Mouse (Mus musculus): ENCODE measurements around the gene Fry. TPM values are rescaled to one million over a fixed set of nuclear protein-coding genes. Genes with fewer than 3 reads are reported as not detected.
A peak's percentile ranks its signal among the peaks of the same experiment; 100 is the strongest.

Fry gene
- total RNA-seq, 2 experiments from 2014 or later: 73.5 to 85.7 TPM

DNA sequence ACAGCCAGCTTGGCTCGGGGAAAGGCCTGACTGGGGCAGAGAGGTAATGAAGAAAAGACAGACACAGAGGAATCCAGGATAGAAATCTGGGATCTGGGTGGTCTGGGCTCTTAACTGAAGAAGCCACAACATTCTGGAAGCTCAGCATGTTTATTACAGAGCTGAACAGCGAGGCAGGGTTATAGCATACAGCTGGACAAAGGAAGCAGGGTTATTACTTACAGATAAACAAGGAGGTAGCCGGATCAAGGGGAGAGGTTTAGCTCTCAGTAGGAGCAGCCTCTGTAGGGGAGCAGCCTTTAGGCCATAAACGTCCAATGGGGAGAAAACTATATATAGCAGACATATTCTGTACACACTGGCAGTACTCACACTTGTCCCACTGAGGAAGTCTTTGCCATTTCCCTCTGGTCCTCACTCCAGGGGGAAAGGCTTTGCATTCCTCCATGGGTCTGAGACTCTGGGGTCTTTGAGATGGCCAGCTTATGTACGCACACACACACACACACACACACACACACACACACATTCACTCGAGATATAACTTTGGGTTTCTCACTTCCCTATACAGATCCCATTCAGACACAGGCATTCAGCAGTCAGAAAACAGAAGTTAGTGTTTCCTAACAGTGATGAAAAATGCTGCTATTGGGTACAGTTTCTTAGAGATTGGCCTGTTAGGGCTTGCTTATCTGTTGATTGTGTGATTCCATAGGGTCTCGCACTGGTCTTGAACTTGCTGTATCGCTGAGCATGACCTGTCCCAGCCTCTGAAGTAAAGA is 256.5 kb downstream of the Fry start:
- no peak for DNase-seq
- H3K4me3 ChIP-seq: no peak overlapping the region
- intact Hi-C loops (cut with DNase I): no loop called here
- no peak overlapping the region for H3K27ac ChIP-seq
- no peak for TF ChIP-seq CTCF (IDR thresholded peaks at IDR 0.05)

DNA sequence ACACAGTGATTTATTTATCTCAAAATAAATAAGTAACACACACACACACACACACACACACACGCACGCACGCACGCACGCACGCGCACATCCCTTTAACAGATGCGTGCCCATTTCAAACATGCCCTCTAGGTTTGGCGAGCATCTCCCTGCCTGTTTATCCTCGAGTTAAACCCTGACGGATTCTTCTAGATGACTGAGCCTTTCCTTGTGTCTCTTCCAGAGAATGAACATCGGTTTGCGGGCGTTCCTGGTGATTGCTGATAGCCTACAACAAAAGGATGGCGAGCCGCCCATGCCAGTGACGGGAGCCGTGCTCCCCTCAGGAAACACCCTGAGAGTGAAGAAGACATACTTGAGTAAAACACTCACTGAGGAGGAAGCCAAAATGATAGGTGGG is 260.1 kb downstream of the Fry start:
- TF ChIP-seq CTCF (IDR thresholded peaks at IDR 0.05): no peak
- intact Hi-C loops (cut with DNase I): no loop called here
- DNase-seq: no peak

DNA sequence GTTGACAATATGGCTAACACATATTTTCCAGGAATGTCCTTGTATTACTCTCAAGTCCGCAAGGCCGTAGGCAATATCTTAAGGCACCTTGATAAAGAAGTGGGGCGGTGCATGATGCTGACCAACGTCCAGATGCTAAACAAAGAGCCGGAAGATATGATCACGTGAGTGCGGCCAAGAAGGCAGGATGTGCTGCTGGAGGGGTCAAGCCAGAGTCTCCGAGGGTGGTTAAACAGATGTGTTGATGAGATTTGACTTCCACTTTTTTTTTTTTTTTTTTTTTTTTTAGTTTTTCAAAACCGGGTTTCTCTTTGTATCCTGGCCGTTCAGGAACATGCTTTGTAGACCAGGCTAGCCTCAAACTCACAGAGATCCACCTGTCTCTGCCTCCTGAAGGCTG is 262.3 kb downstream of the Fry start:
- Histone ChIP-seq H3K4me3 (no peak overlapping the region), H3K27ac (no peak overlapping the region)
- no peak for TF ChIP-seq CTCF (IDR thresholded peaks at IDR 0.05)
- no peak for DNase-seq
- intact Hi-C loops (cut with DNase I): no loop called here

More for the DNA sequence above, 260.1 kb downstream of the Fry start:
- H3K4me3 ChIP-seq: no peak overlapping the region
- no peak overlapping the region for H3K27ac ChIP-seq

DNA sequence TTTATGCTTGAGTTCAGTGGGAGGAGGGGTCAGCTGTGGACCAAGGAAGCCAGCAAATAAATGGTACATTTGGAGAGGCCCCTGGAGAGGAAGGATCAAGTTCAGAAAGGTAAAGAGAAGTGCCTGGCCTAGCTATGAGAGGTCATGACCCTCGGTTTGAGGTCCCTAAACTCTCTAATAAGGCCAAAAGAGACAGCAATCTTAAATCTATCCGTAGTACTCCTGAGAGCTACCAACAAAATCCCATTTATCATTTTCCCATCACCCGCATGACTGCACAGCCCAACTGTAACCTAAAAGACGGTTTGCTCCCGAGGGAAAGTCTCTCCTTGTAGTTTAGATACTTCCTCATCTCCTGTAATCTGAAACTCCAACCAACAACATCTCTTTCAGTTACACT is 264.0 kb downstream of the Fry start:
- TF ChIP-seq CTCF (IDR thresholded peaks at IDR 0.05): no peak
- no peak for DNase-seq
- no peak overlapping the region for H3K27ac ChIP-seq
- no peak overlapping the region for H3K4me3 ChIP-seq
- intact Hi-C loops (cut with DNase I): no loop called here

DNA sequence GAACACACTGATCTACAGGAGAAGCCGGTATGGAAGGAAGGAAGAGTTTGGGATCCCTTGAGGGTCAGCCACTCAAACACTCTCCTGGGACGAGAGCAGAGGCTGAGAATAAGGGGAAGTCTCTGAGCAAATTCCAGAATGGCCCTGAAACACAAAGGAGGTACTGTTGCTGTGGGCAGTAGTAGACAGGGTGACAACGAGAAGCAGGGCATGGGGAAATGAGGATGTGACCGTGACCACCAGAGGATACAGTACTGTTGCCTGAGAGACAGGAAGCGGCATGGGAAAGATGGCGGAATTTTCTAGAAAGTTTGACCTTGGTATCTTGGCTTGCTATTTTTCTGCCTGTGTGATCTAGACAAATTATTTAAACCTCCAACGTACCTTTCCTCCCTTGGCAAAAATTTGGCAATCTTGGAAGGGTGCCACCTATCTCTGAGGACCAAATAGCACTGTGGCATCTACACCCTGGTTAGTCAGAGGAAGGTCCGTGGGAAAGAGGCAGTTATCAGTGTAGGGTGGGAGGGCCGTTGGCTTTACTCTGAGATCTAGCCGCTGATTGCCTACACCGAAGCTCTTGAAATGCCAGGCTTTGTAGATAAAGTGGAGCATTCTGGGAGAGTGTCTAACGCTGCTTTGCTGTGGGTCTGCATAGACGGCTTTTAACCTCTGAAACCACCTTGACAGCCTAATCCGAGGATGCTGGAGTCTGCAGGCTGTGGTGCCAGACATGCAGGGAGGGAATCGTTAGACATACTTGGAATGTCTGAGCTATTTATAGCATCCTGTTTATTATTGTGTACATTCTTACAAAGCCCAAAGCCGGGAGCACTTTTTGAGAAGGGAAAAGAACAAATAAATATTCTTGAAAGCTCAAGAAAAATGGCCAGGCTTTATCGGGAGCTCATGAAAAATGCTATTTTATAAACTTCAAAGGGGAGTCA is 266.1 kb downstream of the Fry start:
- intact Hi-C loops (cut with DNase I): no loop called here
- no peak for DNase-seq
- TF ChIP-seq CTCF (IDR thresholded peaks at IDR 0.05): no peak
- H3K4me3 ChIP-seq: no peak overlapping the region
- H3K27ac ChIP-seq: 0 out of 2 replicates have a peak overlapping the region, but pooled peaks have one; percentile 24

DNA sequence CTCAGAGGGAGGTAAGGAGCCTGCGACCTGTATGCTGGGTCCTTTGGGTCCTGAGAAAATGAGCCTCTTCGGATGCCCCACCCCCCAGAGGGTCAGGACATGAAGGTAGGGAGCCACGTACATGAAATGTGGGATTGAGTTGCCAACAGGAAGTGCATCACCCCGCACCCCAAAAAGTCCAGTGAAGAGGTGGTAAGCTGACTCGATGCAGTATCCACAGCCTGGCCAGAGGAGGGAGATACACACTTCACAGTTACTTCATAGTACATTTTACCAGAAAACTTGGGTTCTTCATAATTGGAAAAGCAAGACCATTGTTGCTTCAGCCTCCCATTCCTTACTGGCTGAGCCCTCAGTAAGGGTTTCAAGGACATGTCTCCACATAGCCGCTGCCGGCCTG is 266.8 kb downstream of the Fry start:
- 0 out of 2 replicates have a peak overlapping the region, but pooled peaks have one; percentile 16 for H3K27ac ChIP-seq
- no peak overlapping the region for H3K4me3 ChIP-seq
- DNase-seq: no peak
- no peak for TF ChIP-seq CTCF (IDR thresholded peaks at IDR 0.05)
- intact Hi-C loops (cut with DNase I): no loop called here

DNA sequence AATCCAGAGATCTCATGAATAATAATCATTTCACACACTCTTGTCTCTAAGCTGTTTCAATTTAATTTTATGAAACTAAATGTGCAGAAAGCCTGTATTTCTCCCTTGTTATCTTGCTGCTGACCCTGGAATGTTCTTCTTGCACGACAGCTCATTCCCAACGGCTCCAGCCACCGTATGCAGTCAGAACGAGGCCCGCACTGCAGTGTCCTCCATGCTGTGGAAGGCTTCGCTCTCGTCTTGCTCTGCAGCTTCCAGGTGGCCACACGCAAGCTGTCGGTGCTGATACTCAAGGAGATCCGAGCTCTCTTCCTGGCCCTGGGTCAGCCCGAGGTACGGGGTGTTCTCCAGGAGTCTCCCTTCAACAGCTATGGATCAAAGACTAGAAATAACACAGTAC is 270.2 kb downstream of the Fry start:
- DNase-seq: no peak
- Histone ChIP-seq H3K27ac (no peak overlapping the region), H3K4me3 (no peak overlapping the region)
- intact Hi-C loops (cut with DNase I): no loop called here
- no peak for TF ChIP-seq CTCF (IDR thresholded peaks at IDR 0.05)

DNA sequence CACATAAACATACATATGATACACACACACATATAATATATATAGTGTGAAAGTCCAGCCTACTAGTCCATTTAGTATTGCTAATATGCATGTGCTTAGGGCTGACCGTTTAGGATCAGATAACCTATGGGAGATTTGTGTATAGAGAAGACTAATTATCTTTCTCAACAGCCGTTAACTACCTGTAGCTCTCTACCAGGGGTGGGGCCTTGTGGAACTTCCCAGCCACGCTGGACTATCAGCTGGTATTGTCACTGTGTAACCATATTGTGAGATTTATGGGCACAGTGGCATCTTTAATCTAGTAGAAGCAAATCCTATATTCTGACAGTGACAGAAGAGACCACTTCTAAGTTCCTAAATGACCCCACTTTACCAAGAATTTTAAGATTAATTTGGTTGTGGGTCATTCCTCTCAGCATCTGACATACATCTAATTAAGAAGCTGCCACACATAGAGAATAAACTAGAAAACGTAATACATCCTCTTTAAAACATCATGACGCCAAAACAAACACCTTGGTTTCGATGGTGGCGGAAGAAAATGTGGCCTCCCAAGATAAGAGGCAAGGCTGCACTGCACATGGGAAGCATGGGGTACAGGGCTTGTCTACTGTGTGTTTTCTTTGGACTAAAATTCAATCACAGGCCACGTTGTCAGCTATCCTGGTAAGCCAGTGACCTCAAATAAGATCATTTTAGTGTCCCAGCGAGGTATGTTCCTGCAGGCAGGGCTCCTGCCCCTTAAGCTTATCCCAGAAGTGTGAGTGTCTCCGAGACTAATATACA is 271.3 kb downstream of the Fry start:
- H3K4me3 ChIP-seq: no peak overlapping the region
- intact Hi-C loops (cut with DNase I): no loop called here
- TF ChIP-seq CTCF (IDR thresholded peaks at IDR 0.05): no peak
- peak overlapping the region; percentile 51 for H3K27ac ChIP-seq
- no peak for DNase-seq

DNA sequence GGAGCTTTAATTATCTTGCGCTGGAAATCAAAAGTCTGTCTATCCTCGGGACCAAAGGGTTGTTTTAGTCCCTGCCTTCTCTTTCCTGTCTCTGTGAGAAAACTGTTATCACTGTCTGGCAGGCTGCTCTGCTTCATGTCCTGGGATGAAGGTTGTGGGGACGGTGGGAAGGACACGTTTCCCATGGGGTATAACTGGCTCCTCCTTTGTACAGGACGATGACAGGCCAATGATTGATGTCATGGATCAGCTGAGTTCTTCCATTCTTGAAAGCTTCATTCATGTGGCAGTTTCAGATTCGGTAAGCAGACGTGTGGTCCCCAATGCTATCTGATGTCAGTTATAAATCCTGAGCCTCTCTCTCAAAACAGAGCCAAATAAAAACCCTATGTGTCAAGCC is 272.0 kb downstream of the Fry start:
- intact Hi-C loops (cut with DNase I): no loop called here
- TF ChIP-seq CTCF (IDR thresholded peaks at IDR 0.05): no peak
- no peak for DNase-seq
- Histone ChIP-seq H3K27ac (peak overlapping the region; percentile 51), H3K4me3 (no peak overlapping the region)

DNA sequence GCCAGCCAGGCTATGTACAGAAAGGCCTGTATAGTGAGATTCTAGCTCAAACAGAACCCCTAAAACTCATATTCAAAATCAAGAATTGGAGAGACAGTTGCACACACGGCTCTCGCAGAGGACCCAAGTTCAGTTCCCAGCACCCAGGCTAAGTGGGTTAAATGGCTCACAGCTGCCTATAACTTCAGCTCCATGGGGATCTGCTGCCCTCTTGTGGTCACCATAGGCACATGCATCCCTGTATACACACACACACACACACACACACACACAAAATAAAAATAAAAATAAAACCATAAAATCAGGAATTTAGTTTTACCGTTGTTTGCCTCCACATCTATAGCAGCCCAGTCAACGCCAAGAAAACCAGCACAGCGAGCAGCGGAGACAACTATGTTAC is 276.2 kb downstream of the Fry start:
- Histone ChIP-seq H3K4me3 (no peak overlapping the region), H3K27ac (no peak overlapping the region)
- intact Hi-C loops (cut with DNase I): no loop called here
- TF ChIP-seq CTCF (IDR thresholded peaks at IDR 0.05): peak; percentile 48
- no peak for DNase-seq

DNA sequence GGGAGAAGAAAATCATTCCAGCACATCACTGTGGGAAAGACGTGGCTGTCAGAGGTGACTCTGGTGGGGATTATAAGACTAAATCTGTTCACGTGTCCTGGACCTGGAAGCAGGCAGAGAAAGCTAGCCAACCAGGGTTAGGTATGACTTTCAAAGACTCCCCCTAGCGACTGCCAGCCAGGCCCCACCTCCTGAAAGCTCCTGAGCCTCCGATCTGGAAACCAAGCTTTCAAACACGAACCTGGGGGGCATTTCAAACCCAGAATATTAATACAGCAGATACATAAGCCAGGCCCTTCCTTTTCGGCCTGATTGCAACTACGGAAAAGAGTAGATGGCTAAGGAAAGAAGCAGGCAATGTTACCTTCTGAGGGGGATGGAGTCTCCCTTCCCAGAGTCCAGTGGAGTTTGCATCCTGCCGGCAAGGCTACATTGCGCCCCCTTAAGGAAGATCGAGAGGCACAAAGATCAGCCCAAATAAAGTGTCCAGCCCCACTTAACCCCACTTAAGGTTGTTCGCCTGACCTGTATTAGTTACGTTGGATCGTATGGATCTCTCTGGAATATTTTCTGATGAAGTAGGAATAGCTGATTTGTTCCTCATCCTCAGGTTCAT is 284.5 kb downstream of the Fry start:
- Histone ChIP-seq H3K27ac (no peak overlapping the region), H3K4me3 (no peak overlapping the region)
- TF ChIP-seq CTCF (IDR thresholded peaks at IDR 0.05): 0 out of 2 replicates have a peak, but pooled peaks have one; percentile 21
- intact Hi-C loops (cut with DNase I): loop anchor here (5.0 kb wide), 1 partner anchor 171 kb away; no protein-coding TSS in a partner anchor
- no peak for DNase-seq

DNA sequence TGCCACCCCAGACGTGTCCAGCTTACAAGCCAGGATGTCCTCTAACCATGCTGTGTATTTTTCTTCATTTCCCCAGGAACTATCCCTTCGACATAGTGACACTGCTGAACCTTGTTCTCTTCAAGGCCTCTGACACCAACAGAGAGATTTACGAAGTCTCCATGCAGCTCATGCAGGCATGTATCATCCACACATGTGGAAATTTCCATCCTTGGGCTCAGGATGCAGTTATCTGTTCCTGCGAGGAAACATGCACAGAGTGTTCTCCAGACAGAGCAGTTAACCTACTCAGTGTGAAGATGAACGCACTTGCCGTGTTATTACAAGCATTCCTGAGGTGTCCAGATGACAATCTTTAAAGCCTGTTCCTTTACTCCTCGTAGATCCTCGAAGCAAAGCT is 286.4 kb downstream of the Fry start:
- Histone ChIP-seq H3K27ac (no peak overlapping the region), H3K4me3 (no peak overlapping the region)
- no peak for TF ChIP-seq CTCF (IDR thresholded peaks at IDR 0.05)
- intact Hi-C loops (cut with DNase I): loop anchor here (5.0 kb wide), 1 partner anchor 173 kb away; no protein-coding TSS in a partner anchor
- DNase-seq: no peak
